Mouse (Mus musculus) erythroblast, embryonic 14.5 days (primary cell): Measurements from ENCODE around the gene Clic4.

Source experiments
- GATA1 ChIP-seq: IDR thresholded peaks from 2 replicates; pipeline ENCODE4 v1.6.1; 2012; ENCODE audit warnings: low read length, inconsistent platforms, mixed read lengths
- TAL1 ChIP-seq: IDR thresholded peaks from 3 replicates; pipeline ENCODE4 v1.6.1; 2012; ENCODE audit warnings: low read length, inconsistent platforms, mixed read lengths

DNA sequence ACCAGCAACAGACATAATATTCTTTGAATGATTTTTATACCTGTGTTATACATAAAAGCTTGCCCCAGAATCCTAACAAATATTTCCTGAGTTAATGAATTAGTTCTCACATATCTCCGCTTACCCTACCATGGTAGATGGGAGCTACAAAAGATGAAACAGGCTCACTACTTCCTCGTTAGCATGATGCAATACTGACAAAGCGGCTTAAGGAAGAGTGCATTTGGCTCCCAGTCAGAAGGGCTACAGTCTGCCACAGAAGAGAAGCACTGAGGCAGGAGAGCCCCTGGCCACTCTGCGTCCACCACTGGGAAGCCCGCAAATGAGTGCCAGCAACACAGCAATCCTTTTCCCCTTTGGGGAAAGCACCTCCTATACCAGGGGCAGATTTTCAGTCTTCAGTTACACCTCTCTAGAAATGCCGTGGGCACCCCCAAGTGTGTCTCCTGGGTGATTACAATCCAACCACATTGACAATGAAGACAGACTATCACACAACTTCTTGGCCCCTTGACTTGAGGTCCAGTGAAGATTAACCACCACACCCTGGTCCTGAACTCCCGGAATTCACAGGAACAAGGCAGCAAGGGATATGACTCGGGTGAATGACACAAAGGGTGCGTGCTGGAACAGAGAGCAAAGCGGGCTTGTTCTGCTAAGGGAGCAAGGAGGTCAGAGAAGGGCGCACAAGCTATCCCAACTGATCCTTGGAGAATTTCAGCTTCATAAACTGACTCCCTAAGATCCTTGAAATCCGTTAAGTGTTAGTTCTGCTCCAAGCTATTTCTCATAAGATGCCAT lies 19.2 kb downstream of the Clic4 start:
- no peak for TF ChIP-seq GATA1
- TF ChIP-seq TAL1: no peak
